Mouse (Mus musculus): ENCODE data around the gene D430042O09Rik.
"Not testable (repeated sequence)": the region's sequence is repeated elsewhere in the genome, so short reads cannot be mapped to it uniquely, and the experiment has no call there.

D430042O09Rik gene

DNA sequence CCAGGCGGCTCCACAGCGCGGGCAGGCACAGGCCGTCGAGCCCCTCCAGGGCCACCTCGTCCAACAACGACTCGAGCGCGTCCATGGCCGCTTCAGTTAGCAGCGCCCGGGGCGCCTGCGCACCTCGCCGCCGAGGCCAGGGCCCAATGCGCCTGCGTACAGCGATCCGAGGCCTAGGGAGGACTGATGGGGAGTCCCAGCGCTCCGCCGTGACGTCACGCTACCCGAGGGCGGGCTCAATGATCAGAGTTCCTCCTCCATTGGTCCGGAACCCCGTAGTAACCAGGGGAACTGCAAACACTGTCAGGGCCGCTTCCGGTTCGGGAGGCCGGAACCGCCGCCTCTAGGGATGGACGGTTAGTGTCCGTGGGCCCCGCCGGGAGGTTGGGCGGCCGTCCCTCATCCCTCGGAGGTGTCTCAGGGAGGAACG is at the start of gene D430042O09Rik, which contains the start of gene Gtf3c1:
Gene D430042O09Rik (plus strand): TSS at position 296 of the 430 bp plus-strand sequence.
Gene Gtf3c1 (minus strand): TSS at position 188 of the 430 bp plus-strand sequence.
- DNase-seq (ENCODE audit: extremely low spot score): peak; percentile 99

DNA sequence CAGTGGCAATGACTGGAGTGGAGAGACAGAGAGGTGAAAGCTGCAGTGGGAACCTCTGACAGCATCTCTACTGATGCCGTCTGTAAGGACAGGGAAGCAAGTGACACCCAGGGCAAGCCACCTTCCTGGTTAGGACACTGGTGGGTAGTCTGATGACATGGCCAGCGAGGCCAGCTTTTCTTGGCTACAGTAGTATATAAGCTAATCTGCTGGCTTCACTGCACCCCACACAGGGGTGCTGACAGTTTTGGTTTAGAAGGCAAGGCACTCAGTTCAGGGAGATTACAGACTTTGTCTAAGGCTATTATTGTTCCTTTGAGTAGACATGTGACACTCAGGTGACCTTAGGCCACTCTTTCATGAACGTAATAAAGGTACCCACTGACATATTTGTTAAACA is 44.0 kb upstream of the D430042O09Rik start:
- DNase-seq (ENCODE audit: extremely low spot score): no peak

DNA sequence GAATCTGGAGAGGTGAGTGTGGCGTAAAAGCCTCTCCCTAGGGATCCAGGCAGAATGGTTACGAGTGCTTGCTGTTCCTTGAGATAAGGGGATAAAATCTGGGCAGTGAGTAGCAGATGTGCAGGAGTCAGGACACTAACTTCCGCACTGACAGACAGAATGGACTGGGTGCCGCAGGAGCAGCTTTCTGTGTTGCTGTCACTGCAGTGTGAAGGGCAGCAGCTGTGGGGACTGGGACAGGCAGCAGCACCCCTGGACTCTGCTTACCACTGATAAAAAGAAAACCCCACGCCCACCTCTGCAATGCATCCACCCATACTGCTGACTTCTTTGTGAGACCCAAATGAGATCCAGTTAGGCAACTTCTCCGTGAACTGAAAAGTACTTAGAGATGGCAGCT is 36.8 kb upstream of the D430042O09Rik start:
- DNase-seq (ENCODE audit: extremely low spot score): no peak

DNA sequence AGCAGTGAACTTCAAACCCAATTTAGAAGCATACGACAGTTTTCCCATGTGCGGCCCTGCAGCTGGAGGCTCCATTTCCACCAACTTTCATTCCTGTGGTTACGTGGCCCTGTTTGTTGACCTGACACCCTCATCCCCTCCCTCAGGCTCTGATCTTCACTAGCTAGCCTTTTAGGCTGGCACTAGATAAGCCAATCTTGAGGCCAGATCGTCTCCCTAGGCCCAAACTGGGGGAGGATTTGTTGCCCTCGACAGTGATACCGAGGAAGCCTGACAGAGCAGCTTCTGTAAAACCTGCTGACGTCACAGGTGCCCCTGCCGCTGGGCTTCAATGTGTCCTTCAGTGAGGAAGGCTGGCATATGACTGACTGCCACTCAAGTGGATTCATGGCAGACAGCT is 36.3 kb upstream of the D430042O09Rik start:
- no peak for DNase-seq (ENCODE audit: extremely low spot score)

DNA sequence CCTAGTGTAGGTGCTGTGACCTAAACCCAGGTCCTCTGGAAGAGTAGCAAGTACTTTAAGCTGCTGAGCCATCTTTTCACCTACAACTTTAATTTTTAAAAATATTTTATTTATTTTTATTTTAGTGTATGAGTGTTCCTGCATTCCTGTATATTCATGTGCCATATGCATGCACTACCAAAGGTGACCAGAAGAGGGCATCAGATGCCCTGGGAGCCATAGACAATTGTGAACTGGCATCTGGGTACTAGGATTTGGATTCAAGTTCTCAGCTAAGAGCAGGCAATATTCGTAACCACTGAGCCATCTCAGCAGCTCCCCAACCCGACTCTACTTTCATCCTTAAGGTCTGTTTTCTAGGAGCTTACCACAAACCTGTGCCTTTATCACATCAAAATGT is 32.8 kb upstream of the D430042O09Rik start:
- DNase-seq (ENCODE audit: extremely low spot score): peak; percentile 29

DNA sequence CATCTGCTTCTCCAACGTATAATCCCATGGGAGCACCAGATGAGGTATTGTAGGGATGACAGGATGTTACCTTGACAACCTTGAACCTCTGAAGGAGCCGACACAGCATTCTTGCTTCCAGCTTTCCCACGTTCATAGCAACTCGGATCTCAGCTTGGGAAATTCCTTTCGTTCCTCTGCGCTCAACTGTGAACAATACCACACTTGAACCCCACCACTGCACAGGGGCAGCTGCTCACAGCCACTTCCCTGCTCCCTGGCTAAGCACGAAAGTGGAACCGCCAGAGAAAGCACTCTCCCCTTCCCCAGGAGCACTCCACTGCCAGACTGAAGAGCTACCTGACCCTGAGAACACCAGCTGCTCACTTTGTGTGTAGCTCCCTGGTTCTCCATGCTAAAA is 28.9 kb upstream of the D430042O09Rik start:
- DNase-seq (ENCODE audit: extremely low spot score): no peak

DNA sequence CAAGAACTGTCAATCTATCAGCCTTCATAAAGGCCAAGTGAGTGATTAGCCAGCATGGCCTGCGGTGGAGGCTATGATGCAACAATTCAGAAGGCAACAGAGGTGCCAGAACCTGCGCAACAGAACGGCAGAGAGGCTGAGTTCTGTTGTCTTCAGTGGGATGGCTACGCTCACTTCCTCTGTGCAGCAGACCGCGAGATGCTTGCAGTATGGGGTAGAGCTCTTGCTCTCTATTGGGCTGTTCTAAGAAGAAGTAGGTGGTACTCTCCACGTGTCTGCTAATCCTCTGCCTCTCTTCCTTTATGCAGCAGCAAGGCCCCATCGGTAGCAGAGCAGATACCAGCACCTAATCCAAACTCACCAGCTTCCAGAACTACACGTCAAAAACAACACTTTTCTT is 27.8 kb upstream of the D430042O09Rik start:
- DNase-seq (ENCODE audit: extremely low spot score): no peak

DNA sequence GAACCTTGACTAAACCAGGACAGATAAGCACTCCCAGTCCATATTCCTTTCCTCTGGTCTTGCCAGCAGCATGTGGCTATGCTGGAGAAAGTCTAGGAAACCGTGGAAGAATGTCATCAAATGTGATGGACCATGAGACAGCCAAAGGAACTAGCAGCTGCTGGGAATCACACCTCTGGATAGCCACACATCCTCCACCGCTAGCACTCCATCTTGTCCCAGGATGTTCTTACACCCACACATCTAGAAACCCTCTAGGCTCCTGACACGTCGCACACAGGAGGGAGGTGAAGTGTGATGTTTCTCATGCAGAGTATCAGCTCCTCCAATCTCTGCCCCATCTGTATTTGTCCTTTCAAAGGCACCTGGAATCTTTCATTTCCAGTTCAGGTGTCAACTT is 17.2 kb upstream of the D430042O09Rik start:
- no peak for DNase-seq (ENCODE audit: extremely low spot score)

DNA sequence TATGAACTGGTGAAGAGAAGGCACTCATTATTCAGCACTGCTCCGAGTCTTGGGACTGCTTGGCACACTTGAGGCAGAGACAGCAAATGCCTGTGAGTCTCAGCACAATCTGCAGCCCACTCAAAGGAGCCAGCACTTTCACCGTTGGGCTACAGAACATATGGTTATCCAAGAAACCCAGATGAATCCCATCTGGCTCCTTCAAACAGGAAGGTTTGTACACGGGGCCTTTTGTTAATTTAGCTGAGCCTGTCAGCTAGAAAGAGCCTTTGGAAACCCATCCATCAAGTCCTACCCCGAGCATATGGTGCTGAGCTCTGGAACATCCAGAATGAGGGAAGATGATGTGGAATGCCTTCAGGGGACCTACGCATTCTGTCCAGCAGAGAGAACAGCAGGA is 13.6 kb upstream of the D430042O09Rik start:
- DNase-seq (ENCODE audit: extremely low spot score): no peak

DNA sequence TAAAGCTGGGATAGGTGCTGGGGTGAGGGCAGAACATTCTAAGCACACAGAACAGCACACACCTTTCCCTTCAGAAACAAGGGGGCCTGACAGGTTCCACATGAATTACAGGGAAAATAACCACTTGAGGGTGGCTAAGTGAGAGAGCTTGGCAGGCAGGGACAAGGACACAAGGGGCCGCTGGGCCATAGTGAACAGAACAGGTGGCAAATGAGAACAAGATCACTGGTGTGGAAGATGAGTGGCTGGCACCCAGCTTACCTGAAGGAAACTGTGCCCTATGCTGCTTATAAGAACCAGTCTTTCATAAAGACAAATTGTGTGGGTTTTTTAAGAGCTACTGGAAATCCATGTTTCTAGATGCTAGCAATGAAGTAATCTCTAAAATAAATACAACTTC is 4.9 kb upstream of the D430042O09Rik start:
- DNase-seq (ENCODE audit: extremely low spot score): no peak

DNA sequence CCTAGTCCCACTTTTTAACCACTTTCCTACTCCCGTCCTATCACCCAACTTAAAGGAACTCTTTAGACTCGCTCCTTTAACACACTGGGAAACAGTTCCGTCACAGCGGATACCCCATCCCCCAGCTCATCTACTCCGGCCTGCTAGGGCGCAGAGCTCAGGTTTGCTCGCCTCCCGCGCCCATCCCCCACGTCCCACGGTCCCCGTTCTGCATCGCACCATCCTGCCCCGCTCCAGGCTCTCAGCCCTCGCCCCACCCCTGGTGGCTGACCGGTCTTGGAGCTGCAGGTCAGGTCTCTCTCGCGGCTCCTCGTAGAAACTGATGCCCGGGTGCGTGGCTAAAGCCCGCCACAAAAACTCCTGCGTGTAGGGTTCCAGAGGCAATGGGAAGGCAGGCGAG is 502 bp upstream of the D430042O09Rik start:
- no peak for DNase-seq (ENCODE audit: extremely low spot score)

DNA sequence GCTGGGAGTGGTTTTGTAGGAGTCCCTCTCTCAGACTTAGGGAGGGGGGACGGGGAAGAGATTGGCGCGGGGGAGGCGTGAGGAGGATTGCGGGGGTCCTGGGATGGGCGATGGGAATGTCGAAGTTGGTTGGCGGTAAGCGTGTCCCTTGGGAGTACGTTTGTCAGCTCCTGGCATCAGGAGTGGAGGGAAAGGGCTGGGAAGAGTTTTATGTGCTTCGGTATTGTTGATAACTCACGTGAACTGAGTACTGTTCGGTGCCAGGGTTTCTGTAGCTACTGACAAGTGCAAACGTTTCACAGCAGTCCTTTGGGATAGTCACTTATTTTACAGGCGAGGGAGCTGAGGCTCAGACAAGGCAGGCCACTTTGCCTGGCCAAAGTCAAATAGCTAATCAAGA is 412 bp downstream of the D430042O09Rik start:
- DNase-seq (ENCODE audit: extremely low spot score): no peak

DNA sequence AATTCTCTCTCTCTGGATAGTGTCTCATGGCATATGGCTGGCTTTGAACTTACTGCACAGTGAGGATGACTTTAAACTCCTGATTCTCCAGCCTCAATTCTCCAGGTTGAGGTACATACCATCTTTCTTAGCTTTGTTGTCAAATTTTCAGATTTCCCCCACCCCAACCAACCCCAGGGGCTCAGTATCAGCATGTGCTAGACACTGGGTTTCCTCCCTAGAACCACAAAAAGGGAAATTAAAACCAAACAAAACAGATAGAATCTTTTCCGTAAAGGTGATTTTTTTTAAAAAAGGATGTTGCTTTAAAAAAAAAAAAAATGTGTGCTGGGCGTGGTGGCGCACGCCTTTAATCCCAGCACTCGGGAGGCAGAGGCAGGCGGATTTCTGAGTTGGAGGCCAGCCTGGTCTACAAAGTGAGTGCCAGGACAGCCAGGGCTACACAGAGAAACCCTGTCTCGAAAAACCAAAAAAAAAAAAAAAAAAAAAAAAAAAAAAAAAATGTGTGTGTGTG is 5.9 kb downstream of the D430042O09Rik start:
- DNase-seq (ENCODE audit: extremely low spot score): not testable (repeated sequence)

DNA sequence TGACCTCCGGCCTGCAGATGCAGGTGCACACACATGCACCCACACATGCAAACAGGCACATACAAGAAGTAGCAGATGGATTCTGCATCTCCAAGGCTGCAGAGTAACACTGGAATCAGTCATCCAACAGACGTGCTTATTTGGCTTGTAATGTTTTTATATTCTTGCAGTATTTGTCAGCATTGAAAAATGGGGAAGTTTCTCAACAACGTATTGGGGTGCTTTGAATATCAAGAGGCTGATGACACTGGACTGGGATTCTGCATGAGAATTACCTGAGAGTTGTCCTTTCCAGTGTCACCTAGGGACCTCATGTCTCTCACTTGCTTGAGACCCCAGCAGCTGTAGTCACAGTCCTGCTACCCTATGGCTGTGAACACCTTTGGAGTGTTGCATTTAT is 7.1 kb downstream of the D430042O09Rik start:
- DNase-seq (ENCODE audit: extremely low spot score): no peak

DNA sequence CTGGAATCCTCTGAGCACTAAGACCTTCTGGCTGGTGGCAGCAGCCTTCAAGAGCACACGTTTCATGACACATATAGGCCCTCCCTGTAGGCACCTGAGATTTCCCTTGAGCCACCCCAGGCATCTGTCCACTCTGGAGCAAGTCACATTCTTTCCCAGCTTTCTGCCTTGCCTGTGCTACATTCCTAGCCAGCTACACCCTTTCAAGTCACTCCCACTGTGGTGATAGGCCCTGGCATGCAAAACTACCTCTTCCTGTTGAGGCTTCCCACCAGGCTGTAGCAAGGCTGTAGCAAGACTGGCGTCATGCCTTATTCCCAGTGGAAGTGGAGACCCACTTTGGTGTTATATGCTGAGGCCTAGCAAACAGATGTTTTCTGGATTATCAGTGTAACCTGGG is 9.0 kb downstream of the D430042O09Rik start:
- DNase-seq (ENCODE audit: extremely low spot score): no peak

DNA sequence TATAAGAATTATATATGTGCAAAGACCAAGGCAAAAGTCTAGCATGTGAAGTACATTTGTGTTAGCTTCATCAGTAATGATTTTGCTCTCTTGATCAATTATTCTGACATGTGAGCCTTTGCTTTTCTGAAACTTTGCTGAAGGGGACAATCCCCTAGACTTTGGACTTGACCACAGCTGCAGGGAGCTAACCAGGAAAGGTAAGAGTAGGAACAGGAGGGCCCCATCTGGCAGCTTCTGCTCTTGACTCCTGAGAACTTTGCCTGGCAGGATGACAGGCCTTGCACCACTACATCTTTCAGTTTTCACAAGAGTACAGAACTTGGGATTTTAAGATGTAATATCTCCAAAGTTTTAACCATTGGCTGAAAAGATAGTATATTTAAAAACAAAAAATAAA is 9.9 kb downstream of the D430042O09Rik start:
- no peak for DNase-seq (ENCODE audit: extremely low spot score)

DNA sequence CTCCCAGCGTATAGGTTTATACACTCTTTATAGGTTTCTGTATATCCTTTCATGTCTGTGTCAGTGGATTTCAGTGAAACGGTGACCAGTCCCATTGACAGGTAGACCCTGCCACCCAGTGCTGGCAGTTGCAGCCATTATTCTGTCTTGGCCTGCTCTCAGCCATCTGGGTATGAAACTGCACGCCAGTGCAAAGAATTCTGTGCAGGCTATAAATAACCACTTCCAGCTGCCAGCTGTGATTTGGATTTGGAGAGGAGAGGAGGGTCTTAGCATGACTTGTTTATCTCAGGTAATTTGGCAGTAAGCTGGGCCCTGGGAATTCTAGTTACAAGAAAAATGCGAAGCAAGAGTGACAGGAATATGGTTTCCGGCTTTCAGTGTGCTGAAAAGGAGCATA is 12.7 kb downstream of the D430042O09Rik start:
- DNase-seq (ENCODE audit: extremely low spot score): no peak

DNA sequence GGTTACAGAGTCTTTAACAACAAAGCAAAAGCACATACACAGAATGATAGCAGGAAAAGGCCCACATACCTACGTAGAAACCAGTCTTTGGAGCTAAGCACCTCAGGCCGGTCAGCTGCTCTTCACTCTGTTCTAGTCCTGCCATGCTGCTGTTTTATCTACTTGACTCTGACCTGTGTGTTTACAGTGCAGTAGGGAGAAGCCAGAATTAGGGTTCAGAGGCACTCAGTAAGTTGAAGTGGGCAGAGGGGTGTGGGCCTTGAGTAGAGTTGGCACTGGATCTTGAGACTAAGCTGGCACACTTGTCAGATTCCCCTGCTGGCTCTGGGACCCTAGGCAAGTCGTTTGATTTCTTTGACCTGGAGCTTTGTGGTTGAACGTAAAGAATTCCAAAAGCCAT is 13.3 kb downstream of the D430042O09Rik start:
- no peak for DNase-seq (ENCODE audit: extremely low spot score)

DNA sequence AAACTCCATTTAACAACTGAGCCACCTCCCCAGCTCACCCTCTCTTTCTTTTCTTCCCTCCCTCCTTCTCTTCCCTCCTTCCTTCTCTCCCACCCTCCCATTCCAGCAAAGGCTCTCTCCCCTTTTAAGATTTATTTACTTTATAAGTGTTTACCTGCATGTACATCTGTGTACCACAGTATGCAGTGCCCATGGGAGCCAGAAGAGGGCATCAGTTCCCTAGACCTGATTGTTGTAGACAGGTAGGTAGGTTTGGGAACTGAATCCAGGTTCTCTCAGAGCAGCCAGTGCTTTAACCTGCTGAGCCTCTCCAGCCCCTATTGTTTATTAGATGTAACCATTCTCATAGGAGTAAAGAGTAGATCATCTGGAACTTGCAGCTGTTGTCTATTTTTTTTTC is 14.4 kb downstream of the D430042O09Rik start:
- DNase-seq (ENCODE audit: extremely low spot score): no peak

DNA sequence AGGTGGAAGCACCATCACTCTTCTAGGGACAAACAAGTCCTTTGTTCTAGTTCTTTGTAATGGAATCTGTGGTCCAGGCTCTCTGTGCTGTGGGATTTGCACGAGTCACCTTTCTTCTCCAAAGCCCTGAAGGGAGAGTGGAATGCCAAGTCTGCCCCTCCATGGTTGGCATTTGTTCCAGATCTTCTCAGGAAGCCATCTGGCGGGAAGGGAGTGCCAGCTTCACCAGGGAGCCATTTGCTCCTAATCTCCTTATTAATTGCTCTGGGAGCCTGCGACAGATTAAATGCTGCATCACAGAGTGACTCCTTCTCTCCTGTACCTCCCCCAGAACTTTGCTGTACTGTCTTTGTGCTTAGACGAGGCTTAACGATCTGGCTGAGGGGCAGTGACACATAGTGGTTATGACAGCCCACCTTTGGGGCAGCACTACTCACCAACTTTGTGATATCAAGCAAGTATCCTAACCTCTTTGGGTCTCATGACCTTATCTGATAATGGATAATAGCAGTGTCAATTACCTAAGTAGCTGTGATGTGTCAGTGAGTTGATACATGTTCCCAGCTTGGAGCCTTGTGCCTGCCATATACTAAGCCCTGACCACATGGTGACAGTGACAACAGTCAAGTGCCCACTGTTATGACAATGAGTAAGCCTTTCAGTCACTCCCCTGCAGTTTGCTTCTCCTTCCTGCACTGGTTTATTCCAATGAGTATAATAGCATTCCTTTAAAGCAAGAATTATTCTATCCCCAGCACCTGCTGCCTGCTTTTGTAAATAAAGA is 15.7 kb downstream of the D430042O09Rik start:
- no peak for DNase-seq (ENCODE audit: extremely low spot score)

DNA sequence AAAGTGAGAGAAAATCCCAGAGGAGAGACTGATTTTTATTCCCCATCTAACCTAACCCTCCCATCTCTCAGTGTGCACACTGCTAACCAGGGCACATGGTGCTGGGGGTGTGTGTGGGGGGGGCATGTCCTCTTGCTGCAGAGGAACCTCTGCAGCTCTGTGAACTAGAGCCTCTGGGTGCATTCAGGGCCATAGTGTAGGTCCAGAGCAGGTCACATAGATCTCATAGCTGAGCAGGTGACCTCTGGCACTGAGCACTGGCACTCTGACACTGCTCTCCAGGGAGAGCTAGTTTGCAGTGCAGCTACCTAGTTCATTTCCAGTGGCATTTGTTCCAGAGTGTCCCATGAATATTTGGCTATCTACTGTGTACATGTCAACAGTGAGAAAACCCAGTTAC is 24.0 kb downstream of the D430042O09Rik start:
- DNase-seq (ENCODE audit: extremely low spot score): no peak

DNA sequence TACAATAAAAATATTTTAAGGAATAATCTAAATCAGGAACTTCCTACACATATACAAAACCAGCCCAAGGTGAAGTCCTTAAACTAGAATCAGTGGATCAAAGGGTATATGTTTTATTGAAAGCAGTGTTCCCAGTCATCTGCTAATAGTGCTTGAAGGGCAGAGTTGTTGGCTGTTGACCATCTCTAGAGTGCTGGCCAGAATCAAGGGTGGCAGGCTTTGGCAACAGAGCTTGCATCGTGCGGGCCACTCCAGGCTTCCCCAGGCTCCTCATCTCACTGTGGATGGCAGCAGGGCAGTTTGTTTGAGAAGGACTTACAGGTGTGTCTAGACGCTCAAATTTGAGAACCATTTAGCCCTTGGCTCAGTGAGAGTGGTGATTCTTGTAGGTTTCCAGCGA is 26.1 kb downstream of the D430042O09Rik start:
- no peak for DNase-seq (ENCODE audit: extremely low spot score)

DNA sequence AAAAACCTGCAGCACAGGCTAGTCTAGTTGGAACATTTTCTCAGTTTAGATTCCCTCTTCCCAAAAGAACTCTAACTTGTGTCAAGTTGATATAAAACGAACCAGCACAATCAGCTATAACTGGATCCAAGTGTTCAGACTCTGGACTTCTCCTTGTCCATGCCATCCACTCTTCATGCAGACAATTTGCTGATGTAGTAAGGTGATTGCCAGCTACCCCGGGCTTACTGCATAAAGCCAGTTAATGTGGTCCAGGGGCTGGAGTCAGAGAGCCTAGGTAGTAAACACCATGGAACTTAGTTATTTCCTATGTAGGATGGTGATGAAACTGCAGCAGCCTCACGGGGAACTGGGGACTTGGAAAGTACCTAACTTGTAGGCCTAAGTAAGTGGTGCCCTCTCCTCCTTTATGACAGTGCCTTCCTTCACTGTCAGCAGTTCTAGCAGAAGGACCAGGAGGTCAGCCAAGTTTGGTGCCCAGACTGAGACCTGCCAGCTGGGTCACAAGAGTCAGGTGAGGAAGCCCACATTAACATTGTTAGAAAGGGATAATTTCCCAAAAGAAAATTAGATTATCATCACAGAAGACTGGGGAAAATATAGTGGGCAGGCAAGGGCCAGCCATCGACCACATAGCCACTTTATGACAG is 28.8 kb downstream of the D430042O09Rik start:
- no peak for DNase-seq (ENCODE audit: extremely low spot score)
